Mouse (Mus musculus): ENCODE measurements at regions not wholly inside any gene's neighbourhood (a gene's known extent, or its start where the extent isn't known, plus 50 kb on each side); places are given as distances from the start of the nearest gene placed in this dataset.

GRCm38 (mm10) chr16:58029674-58030073, 275.1 kb upstream of the Col8a1 start:
- no peak for DNase-seq
- 85% methylated on average over 5 of the region's 5 CpGs for WGBS
- H3K36me3 ChIP-seq (ENCODE audit: control insufficient read depth, insufficient read depth, low read length) = no peaks in the 10 kb centered on the region
- TF ChIP-seq CTCF (conservative IDR thresholded peaks at IDR 0.05; ENCODE audit: insufficient read depth, insufficient read length, low read depth, low read length) = no peak
- TF ChIP-seq POLR2A (IDR thresholded peaks at IDR 0.05; ENCODE audit: low read depth, low read length) = no peak
- no peak overlapping the region for H3K4me3 ChIP-seq (ENCODE audit: insufficient read depth, low read depth, low read length)
- H3K27me3 ChIP-seq (replicated peaks; ENCODE audit: control insufficient read depth, insufficient read depth, low read length) = no peaks in the 10 kb centered on the region
- H3K4me1 ChIP-seq (ENCODE audit: control insufficient read depth, insufficient read depth, low read length) = no peaks in the 10 kb centered on the region
- H3K27ac ChIP-seq (ENCODE audit: insufficient read depth, low read depth, low read length) = no peak overlapping the region

DNA sequence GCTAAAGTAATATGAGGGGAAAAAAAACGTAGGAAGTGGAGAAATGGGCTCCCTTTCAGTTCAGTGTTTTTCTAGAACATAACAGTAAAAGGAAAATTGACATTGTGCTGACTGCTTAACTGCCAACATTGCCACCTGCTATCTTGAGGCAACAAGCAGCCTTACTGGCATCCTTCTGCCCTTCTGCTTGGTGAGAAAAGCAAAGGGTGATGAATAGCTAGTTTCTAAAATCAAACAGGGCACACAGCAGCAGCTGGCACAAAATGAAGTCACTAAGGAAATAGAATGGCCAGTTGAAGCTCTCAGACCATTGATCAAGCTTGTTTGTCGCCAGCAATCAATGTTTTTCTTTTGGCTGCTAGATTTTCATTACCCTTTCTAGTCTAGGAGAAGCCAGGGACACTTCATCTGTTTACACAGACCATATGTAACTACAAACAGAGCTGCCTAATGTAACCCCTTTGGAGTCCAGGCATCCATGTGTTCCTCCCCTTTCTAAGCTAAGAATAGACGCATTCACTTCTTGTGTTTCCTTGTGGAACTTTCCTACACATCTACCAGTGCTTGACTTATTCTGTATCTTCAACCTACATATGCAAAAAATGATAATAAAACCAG, 314.2 kb upstream of the Col8a1 start:
- Histone ChIP-seq H3K27ac (ENCODE audit: insufficient read depth, low read depth, low read length) (no peak overlapping the region), H3K4me3 (ENCODE audit: insufficient read depth, low read depth, low read length) (no peak overlapping the region), H3K4me1 (ENCODE audit: control insufficient read depth, insufficient read depth, low read length) (no peaks in the 10 kb centered on the region), H3K36me3 (ENCODE audit: control insufficient read depth, insufficient read depth, low read length) (no peaks in the 10 kb centered on the region), H3K27me3 (replicated peaks; ENCODE audit: control insufficient read depth, insufficient read depth, low read length) (no peaks in the 10 kb centered on the region)
- DNase-seq = no peak
- 65% methylated on average over 3 of the region's 3 CpGs for WGBS
- TF ChIP-seq POLR2A (IDR thresholded peaks at IDR 0.05; ENCODE audit: low read depth, low read length) (no peak), CTCF (conservative IDR thresholded peaks at IDR 0.05; ENCODE audit: insufficient read depth, insufficient read length, low read depth, low read length) (no peak)

- Histone ChIP-seq H3K4me3 (ENCODE audit: insufficient read depth, low read depth, low read length) (no peak overlapping the region), H3K36me3 (ENCODE audit: control insufficient read depth, insufficient read depth, low read length) (no peaks in the 10 kb centered on the region), H3K4me1 (ENCODE audit: control insufficient read depth, insufficient read depth, low read length) (no peaks in the 10 kb centered on the region), H3K27me3 (replicated peaks; ENCODE audit: control insufficient read depth, insufficient read depth, low read length) (no peaks in the 10 kb centered on the region), H3K27ac (ENCODE audit: insufficient read depth, low read depth, low read length) (no peak overlapping the region)
- DNase-seq = no peak
- 79% methylated on average over 3 of the region's 3 CpGs for WGBS
- no peak for TF ChIP-seq POLR2A (IDR thresholded peaks at IDR 0.05; ENCODE audit: low read depth, low read length)
- no peak for TF ChIP-seq CTCF (conservative IDR thresholded peaks at IDR 0.05; ENCODE audit: insufficient read depth, insufficient read length, low read depth, low read length)
Measured at GRCm38 (mm10) chr16:58072441-58072840, 317.9 kb upstream of the Col8a1 start.

DNA sequence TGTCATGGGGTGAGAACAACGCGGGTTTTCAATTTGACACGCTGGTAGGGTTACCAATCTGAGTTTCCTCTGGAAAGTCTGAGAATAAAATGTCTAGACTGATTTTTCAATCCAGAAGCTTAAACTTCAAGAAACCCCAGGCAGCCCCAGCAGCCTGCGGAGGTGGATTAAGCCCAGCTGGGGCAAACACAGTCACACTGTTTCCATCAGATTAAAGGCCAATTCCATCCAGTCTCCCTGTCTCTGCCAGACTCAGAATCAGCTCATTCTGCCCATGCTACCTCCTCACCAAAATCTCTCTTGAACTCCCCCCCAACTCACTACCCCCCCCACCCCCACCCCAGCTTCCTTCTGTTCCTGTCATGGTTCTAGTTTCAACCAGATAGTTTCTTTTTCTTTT, 307.9 kb upstream of the Dcbld2 start:
- H3K27me3 ChIP-seq (replicated peaks; ENCODE audit: control insufficient read depth, insufficient read depth, low read length) = no peaks in the 10 kb centered on the region
- H3K4me3 ChIP-seq (ENCODE audit: insufficient read depth, low read depth, low read length) = no peak overlapping the region
- no peak overlapping the region for H3K27ac ChIP-seq (ENCODE audit: insufficient read depth, low read depth, low read length)
- no peak for TF ChIP-seq CTCF (conservative IDR thresholded peaks at IDR 0.05; ENCODE audit: insufficient read depth, insufficient read length, low read depth, low read length)
- no peak for TF ChIP-seq POLR2A (IDR thresholded peaks at IDR 0.05; ENCODE audit: low read depth, low read length)
- no peaks in the 10 kb centered on the region for H3K36me3 ChIP-seq (ENCODE audit: control insufficient read depth, insufficient read depth, low read length)
- 93% methylated on average over 4 of the region's 4 CpGs for WGBS
- no peak for DNase-seq
- no peaks in the 10 kb centered on the region for H3K4me1 ChIP-seq (ENCODE audit: control insufficient read depth, insufficient read depth, low read length)

DNA sequence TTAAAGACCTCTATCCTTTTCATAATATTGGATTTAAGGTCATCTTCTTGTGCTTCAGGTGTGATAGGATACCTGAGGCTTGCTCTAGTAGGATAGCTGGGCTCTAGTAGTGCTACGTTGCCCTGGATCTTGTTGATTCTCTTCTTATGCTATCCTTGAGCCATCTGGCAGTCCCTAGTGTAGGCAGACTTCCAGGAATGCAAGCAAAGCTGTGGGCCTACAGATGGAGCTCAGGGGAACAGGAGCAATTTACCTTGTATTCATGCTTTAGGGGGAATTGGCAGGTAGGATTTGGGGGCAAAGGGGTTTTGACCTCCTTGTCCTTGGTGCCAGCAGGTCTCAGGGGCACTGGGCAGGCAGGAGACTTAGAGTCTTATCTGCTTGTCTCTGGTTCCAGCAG, 297.8 kb upstream of the Dcbld2 start:
- TF ChIP-seq CTCF (conservative IDR thresholded peaks at IDR 0.05; ENCODE audit: insufficient read depth, insufficient read length, low read depth, low read length) = no peak
- TF ChIP-seq POLR2A (IDR thresholded peaks at IDR 0.05; ENCODE audit: low read depth, low read length) = no peak
- no peak overlapping the region for H3K27ac ChIP-seq (ENCODE audit: insufficient read depth, low read depth, low read length)
- H3K4me1 ChIP-seq (ENCODE audit: control insufficient read depth, insufficient read depth, low read length) = no peaks in the 10 kb centered on the region
- no peaks in the 10 kb centered on the region for H3K27me3 ChIP-seq (replicated peaks; ENCODE audit: control insufficient read depth, insufficient read depth, low read length)
- WGBS = 94% methylated on average over 1 of the region's 1 CpGs
- H3K4me3 ChIP-seq (ENCODE audit: insufficient read depth, low read depth, low read length) = no peak overlapping the region
- no peak for DNase-seq
- no peaks in the 10 kb centered on the region for H3K36me3 ChIP-seq (ENCODE audit: control insufficient read depth, insufficient read depth, low read length)

GRCm38 (mm10) chr16:58126086-58126485, 282.2 kb upstream of the Dcbld2 start:
- no peak overlapping the region for H3K4me3 ChIP-seq (ENCODE audit: insufficient read depth, low read depth, low read length)
- H3K27ac ChIP-seq (ENCODE audit: insufficient read depth, low read depth, low read length) = no peak overlapping the region
- H3K4me1 ChIP-seq (ENCODE audit: control insufficient read depth, insufficient read depth, low read length) = no peaks in the 10 kb centered on the region
- no peak for DNase-seq
- TF ChIP-seq POLR2A (IDR thresholded peaks at IDR 0.05; ENCODE audit: low read depth, low read length) (no peak), CTCF (conservative IDR thresholded peaks at IDR 0.05; ENCODE audit: insufficient read depth, insufficient read length, low read depth, low read length) (no peak)
- no peaks in the 10 kb centered on the region for H3K36me3 ChIP-seq (ENCODE audit: control insufficient read depth, insufficient read depth, low read length)
- H3K27me3 ChIP-seq (replicated peaks; ENCODE audit: control insufficient read depth, insufficient read depth, low read length) = no peaks in the 10 kb centered on the region
- 79% methylated on average over 1 of the region's 1 CpGs for WGBS

DNA sequence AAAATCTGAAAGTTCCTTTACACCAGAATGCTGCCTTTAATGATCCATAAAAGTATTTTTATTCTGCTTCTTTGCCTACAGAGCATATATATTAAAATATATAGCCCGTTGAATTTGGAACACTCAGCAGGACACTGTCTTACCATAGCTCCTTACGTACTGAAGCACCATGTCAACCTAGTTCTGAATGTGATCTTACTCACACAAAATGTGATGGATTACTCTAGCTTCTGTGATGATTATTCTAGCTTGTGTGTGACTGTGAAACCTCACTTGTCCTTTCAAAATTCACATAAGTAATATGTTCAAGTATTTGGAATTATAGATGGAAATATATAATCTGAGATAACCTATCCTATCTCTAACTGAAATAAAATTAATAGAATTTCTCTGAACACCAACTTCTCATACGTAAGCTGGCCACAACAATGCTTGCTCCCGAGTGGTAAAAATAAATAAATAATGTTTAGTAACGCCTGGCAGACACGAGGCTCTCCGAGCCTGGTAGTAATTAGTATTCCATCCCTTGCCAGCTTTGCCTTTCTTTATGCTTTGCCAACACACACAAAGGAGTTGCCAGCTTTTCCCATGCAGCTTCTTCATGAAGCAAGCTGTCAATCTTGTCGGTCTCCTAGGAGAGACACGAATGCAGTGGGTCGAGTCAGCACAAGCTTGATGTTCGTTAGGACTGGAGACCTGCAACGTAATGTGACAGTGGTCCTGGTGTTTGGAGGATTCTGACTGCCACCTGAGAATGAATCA, 271.9 kb upstream of the Dcbld2 start:
- Histone ChIP-seq H3K4me1 (ENCODE audit: control insufficient read depth, insufficient read depth, low read length) (no peaks in the 10 kb centered on the region), H3K27ac (ENCODE audit: insufficient read depth, low read depth, low read length) (no peak overlapping the region), H3K36me3 (ENCODE audit: control insufficient read depth, insufficient read depth, low read length) (no peaks in the 10 kb centered on the region), H3K27me3 (replicated peaks; ENCODE audit: control insufficient read depth, insufficient read depth, low read length) (no peaks in the 10 kb centered on the region), H3K4me3 (ENCODE audit: insufficient read depth, low read depth, low read length) (no peak overlapping the region)
- WGBS = 77% methylated on average over 12 of the region's 12 CpGs
- no peak for TF ChIP-seq CTCF (conservative IDR thresholded peaks at IDR 0.05; ENCODE audit: insufficient read depth, insufficient read length, low read depth, low read length)
- no peak for TF ChIP-seq POLR2A (IDR thresholded peaks at IDR 0.05; ENCODE audit: low read depth, low read length)
- DNase-seq = peak; percentile 16

Measured in kidney, adult 2 months (tissue).